Mouse (Mus musculus) heart, adult 11 months (tissue): ENCODE results near the gene Ust.
A peak's percentile ranks its signal among the peaks of the same experiment; 100 is the strongest.

Source experiments
- DNase-seq: peaks from one replicate; pipeline ENCODE4 v3.0.0; 2022

Ust gene

DNA sequence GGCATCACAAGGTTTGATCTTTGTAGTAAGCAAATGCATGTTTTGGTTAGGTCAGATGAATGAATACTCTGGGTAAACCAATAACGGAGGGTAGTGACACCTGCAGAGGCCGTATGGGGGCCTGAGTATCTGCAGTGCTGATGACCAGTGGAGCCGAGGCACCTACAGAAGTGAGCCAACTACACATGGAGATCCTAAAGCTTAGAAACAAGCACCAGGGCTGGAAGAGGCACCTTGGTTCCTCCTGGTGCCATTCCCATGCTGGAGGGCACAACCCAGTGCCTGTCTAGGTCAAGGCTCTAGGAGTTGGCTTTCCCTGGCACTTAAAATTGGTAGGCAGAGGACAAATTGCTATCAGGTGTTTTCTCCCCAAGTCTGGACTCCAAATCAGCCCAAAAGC, 303.4 kb downstream of the Ust start:
- DNase-seq = peak; percentile 70

DNA sequence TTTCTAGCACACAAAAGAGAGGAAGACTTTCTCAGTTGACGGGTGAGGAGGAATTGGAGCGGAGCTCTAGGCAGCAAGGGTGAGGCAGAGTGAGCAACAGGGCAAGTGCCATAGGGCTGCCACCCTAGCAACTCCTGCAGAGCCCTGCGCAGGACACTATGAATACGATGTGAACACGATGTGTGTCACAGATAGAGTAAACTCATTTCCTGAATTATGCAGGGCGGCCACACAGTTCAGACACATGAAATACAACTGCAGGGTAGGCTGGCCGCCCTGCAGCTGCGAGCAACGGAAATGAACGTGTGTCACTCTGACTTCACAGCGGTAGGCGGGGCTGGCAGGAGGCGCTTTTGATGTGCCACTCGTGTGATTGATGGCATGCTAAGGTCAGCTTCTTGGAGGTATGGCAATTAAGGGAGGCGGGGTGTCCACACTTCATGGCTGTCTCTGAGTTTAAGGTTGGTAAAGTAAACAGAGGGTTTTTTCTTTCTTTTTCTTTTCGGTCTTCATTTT, 304.7 kb downstream of the Ust start:
- DNase-seq = peak; percentile 89

DNA sequence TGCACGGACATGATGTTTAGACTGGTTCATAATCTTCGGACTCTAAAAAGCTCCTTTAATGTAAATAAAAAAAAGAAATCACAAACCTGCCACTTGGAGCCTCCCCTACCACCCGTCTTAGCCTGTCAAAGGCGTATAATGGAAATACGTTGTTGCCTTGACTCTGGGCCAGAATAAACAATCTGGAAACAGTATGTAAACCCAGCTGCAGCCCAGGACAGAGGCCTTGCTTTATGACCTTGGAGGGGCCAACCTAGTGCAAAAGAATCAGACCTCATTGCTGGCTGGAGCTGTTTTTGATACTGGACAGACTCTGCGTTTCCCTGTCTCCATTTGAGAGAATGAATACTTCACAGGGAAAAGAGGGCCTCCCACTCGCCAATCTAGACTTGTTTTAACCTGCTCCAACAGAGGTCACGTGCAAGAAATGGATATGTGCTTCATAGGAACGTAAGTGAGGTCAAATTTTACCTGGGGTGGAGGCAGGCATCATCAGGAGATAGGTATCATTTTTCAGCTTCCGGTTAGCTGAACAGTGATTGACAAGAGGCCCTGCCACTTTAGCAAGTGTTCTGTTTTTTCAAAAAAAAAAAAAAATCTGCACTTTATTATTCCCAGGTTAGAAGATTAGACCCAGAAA, 305.2 kb downstream of the Ust start:
- DNase-seq = peak; percentile 60

DNA sequence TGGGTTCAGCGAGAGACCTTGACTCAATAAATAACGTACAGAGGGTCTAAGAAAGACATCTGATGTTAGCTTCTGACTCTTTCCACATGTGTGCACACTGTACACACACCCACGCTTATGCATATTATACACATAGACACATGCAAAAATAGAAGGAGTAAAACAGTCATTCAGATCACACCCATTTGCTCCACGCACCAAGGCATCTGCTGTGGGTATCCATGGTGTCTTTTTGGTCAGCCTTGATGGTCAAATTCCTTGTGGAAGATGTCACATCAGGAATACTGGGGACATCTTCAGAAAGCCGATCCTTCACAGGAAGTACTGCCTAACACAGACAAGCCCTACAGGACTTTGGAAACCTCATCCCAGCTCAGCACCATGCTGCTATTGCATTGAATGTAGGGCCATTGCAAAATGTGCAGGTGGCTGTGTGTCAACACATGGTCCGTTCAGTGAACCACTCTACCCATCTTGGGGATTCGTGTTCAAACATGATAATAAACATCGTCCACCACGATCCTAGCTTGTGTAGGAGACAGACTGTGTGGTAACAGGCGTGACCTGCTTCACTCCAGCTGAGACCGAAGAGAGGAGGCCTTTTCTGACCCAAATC, 305.9 kb downstream of the Ust start:
- peak; percentile 55 for DNase-seq

DNA sequence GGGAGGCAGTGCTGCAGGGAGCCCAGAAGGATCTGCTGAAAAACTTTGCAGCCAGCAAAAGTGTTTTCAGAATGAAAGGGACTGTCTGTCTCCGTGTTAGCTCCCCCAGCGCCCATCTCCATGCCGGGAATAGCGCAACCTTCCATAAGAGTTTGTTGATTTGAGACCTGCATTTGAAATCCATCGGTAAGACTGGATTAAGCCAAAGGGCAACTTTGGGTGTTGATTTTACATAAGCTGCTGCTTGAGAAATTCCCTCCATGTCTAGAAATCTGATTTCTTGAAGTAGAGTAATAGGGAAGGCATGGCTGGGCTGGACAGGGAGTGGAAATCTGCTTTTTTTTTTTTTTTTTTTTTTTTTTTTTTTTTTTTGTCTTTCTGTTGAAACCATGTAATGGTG, 306.9 kb downstream of the Ust start:
- peak; percentile 13 for DNase-seq

DNA sequence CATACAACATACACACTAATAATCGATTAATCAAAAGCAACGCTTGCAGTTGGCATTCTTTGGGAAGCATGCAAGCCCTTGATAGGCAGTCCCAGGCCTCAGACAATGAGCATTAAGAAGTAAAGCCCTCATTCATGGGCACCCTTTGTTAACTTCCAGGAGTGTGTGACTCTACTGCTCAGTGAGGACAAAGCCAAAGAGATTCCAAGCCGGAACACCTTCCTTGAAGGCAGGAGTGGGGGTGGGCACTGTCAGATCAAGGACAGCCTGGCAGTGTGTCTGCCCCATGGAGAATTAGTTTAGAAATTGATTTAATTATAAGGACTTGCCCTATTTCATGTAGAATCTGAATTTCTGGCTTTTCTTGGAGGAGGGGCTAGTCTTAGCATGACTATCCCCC, 308.3 kb downstream of the Ust start:
- DNase-seq = peak; percentile 65

DNA sequence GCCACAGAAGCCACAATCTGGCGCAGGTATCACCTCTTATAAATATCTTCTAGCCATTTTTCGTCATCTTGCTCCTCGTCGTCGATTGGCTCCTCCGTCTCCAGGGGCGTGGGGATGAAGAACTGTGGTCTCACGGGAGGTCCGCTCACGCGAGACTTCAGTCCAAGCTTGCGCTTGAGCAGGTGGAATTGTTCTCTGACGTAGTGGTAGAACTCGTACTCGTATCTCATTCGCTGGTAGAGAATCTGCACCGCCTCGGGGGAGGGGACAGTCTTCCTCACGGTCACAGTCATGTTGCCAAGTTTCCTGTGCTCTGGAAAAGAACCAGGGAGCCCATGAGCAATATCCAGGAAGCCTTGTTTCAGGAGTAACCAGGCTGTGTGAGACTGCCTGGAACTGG, 311.3 kb downstream of the Ust start:
- peak; percentile 84 for DNase-seq

DNA sequence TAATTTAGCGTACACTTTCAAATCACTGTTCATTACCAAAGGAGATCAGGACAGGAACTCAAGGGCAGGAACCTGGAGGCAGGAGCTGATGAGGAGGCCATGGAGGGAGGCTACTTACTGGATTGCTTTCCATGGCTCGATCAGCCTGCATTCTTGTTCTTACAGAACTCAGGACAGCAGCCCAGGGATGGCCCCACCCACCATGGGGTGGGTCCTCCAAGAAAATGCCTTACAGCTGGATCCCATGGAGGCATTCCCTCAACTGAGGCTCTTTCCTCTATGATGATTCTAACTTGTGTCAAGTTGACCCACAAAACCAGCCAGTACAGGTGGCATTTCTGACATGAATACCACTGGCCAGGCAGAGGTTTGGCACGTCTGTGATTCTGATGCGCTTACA, 314.9 kb downstream of the Ust start:
- DNase-seq = peak; percentile 87

DNA sequence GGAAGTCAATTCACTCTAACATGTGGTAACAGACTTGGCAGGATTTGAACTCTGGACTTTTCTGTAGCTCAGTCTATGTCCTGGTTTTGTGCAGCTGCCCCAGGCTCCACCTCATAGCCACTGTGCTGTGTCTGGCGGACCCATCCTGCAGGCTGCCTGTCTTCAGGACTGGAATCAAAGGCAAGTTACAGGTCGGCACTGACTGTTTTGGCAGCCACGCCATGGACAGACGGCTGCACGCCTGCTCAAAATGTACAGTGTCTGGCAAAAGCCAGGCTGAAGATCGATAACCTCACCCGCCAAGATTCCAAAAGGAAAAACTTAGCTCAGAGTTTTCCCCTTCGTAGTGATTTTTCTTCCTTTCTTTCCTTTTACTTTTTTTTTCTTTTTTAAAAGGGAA, 318.8 kb downstream of the Ust start:
- DNase-seq = no peak

DNA sequence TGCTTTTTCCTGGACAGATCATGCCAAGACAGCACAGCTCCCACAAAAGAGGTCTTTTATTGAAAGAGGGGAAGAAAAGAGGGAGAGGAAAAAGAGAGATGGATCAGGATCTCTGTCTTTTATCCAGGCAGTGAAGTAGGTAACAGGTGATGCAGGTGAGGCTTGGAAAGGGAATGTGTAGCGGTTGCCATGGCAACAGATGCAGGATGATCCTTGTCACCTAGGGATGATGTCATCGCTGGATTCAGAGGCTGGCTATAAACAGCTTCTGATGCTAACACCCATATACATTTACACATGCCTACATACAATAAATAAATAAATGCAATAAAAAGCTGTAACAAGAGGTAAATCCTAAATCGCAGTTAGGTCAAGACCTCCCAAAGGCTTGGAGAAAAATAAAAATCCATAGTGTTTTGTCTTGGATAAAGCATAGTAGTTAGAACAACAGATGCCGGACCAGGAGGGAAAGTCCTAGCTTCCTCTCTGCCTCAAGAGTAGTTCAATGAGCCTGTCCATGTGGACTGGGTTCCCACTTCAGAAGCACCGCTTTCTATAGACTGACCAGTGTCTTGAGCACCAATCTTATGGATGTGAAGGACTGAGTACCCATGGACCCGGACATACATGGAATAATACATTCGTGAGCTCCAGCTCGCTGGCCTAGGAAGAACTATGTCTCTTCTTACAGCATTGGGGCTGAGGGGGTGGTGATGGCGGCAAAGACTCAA, 319.4 kb downstream of the Ust start:
- DNase-seq = peak; percentile 77

DNA sequence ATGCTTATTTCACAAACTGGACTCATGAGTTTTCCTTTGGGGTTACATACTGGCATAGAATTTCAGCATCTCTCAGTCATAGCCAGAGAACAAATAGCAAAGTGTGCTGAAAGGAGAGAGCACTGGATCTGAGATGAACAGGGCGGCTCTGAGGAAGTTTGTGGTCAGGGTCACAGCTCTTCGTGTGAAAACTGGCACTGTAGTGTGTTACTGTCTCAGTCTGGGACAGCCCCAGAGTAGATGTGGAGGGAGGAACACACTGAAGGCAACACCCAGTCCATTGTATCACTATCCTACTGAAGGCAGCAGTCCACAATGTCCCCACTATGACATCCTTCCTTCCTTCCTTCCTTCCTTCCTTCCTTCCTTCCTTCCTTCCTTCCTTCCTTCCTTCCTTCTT, 321.0 kb downstream of the Ust start:
- DNase-seq = peak; percentile 86

DNA sequence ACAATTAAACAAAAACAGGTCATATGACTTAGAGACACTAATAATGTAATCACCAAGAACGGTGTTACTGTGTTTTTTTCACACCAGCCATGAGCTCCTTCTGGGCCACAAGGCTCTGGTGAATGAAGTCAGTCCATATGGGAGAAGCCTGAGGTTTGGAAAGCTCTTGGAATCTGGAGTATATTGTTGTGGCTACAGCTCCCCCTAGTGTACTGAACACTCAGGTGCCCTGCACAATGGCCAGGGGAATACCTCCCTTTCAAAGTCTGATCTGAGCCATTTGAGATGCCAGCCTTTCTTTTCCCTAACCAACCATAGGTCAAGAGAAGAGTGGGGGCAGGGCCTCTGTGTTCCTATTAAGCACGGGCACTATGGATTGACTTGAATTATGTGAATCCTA, 322.3 kb downstream of the Ust start:
- peak; percentile 92 for DNase-seq

DNA sequence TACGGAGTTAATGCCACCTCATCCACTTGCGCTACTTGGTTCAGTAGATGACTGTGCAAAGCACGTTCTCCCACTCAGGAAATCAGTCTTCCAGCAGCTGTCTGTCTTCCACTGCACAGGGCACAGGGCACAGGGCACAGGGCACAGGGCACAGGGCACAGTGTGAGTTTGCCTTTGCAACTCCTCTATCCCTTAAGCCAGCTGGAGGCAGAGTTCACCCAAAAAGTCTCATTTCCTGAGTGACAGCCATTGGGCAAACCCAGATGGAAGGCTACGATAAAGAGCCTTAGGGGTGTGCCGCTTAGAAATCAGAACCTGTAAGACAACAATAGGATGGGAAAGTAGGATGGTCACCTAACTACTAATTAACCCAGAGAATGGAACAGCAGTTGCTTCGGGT, 322.9 kb downstream of the Ust start:
- DNase-seq = peak; percentile 70

DNA sequence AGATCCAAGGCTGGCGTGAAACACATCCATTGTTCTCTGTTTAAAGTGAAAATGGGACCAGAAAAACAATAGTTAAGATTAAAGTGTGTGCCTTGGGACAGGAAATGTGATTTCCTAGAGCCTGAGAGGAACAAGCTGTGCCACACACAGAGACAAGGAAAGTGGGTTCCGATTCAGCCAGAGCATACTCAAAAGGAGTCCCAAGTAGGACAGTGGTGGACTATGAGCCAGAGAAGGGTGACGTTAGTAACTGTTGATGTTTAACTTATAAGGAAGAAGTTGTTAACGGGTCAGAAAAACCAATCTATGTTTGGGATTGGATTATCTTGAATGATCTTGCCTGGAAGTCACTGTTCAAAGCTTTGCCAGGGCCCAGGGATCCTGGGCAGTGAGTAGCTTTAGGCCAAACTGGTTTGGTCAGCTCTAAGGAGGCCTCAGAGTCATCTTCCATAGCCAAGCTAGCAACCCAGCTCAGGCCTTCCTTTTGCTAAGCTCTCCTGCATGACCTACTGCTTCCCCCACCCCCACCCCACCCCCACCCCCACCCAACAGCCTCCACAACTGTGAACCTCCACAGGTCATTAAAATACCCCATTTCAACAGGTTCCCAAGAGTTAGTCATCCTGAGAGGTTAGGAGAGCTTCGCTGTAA, 329.2 kb downstream of the Ust start:
- DNase-seq = peak; percentile 55

DNA sequence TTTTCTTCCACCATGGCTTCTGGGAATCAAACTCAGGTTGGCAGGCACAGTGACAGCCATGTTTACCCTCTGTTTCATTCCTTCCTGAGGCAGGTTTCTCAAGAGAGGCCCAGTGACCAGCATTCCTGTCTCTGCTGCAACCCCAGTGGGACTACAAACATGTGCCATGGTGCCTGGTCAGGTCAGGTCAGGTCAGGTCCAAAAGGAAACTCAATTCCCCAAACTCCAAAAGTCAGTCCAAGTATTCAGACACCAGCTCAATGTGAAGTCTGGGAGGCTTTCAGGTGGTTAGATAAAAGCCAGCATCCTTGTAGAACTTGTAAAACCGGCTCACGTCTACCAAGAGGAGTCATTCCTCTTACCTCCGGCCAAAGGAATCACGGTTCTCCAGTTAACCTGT, 333.0 kb downstream of the Ust start:
- peak; percentile 73 for DNase-seq

DNA sequence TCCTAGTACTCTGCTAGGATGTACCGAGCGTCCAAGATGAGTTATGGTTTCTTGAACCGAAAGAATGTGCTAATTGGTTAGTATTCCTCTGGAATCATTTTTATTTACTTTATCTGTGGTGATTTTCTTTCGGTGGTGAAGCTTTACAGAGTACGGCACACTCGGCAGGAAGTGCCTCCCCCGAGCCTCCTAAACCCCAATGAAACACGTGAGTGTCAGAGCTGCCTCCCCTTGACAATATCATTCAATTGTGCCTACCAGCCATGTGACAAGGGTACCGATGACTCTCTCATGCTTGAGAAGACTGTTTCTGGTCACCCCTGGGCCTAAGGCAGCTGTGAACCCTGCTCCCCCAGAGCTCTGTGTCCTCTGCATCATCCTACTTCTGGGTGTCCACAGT, 333.9 kb downstream of the Ust start:
- peak; percentile 35 for DNase-seq

DNA sequence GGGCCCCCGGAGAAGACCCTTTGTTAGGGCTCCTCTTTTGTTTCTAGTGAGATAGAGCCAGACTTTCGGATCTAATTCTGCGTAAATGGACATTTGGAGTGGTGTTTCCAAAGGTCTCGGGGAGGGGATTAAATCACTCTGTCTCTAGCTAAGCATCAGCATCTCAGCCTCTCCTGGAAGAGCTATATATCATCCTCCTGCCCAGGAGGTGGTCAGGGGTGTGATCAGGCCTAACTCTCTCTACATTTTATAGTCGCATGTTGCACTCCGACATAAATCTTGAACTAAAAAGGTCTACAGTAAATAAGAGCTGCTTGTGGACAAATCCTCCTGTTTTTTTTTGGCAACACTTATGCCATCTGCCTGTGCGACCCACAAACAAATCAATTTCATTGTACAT, 335.5 kb downstream of the Ust start:
- no peak for DNase-seq

DNA sequence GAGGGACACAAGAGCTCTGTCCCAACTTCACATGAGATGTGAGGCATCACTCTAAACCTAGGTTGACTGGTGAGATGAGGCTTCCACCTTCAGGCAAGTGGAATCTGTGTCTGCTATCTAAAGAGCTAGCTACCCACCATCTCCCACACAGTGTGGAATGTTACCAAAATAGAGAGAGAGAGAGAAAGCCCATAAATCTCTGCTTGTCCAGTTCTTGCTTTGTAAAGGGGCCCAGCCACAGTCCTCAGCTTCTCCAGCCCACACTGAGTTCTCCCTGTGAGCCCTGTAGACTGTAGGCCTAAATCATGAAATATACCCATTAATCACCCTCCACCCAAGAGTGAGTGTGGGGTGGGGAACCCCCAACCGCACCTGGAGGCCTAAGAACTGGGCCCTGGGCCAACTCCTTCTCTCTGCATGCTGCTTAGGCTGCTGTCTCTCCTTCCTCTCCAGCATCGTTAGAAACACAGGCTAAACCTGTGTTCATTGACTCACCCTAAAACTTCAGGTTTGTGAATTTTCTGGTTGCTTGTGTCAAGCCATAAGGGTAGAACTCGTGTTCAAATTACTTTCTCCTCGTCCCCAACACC, 336.9 kb downstream of the Ust start:
- DNase-seq = no peak

DNA sequence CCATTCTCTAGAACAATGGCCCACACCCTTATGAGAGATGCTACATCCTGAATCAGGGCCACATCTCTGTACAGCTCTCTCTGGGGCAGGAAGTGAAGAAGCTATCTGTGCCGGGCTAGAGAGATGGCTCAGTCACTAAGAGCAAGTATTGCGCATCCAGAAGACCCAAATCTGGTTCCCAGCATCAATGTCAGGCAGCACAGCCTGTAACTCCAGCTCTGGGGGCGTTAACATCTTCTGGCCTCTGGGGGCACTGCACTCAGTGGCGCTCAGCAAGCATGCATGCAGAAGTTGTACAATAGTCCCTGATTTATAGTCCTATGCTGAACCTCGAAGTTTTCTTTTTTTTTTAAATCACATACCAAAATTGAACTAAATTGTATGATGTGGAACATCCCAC, 341.0 kb downstream of the Ust start:
- peak; percentile 61 for DNase-seq

DNA sequence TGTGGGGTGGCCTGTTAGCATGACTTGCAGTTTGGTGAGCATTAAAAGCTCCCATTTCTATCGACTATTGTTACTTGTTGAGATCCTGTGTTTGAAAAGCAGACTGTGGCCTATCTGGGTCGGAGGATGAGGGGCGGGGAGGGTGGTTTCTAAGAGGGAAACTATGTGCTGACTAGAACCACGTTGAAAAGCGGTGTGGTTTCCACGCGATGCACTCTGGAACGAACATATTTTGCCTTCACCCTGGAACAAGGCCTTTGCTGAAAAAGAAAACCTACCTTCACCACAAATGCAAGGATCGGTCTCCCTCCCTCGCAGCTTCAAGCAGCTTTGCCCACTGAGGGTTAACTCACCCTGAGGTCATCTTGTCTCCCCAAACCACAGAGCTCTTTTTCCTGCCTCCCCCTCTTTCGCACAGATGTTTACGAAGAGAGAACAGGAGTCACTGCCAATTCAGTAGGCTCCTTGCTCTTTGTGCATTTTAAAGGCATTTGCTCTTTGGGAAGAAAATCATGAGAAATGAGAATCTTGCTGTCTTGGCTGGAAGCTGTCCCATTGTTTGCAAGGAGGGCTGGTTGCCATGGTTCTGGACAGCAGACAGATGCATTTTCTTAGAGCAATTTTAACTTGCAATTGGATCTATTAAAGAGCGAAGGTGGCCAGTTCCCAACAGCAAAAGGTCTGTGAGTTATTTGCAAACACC, 342.1 kb downstream of the Ust start:
- DNase-seq = peak; percentile 88

DNA sequence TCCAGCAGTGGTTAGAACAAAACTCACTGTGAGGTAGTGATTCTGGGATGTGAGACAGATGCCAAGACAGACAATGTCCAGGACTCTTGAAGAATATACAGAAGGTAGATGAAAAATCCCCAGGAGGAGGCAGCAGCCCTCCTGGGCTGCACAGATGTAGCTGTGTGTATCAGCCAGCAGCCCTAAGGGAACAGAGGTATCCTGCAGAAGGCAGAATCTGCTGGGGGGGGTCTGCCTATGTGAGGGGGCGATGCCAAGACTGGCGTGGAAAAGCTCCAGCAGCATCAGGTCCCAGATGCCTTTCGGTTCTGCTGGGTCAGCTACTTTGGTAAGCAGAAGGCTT, 342.6 kb downstream of the Ust start:
- DNase-seq = no peak

DNA sequence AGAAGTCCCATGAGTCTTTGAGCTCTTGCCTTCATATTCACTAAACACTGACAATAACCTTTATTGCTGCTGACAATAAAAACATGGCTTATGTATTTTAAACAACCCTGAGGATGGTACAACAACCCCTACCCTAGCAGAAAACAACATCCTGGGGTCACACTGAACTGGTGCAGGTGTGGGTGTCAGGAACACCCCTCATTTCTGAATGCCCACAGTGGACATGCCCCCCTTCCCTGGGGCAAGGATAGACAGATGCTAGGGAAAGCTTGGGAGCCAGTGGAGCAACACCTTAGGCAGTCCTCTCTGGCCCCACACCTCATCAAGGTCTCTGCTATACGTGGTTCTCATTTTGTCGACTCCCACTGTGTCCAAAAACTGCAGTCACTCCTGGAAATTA, 343.9 kb downstream of the Ust start:
- DNase-seq = peak; percentile 37

DNA sequence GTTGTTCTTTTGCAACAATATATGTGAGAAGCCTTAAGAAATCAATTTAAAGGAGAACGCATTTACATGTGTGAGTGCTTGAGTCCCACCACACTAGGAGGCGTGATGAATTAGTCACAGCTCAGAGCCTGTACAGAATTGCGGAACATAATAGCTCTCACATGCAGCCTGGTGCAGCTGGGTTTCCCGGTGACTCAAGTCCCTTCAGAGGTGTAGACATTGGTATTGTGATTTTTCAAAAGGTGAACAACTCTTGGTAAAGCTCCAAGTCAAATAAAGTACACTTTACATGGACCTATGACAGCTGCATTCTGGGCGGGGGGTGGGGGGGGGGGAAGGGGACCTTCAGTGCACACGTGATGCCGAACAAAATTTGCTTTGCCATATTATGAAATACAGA, 344.4 kb downstream of the Ust start:
- DNase-seq = peak; percentile 33
